Comparison of ENCODE assay signal across 20 mouse cellular contexts in the genomic region with DNA sequence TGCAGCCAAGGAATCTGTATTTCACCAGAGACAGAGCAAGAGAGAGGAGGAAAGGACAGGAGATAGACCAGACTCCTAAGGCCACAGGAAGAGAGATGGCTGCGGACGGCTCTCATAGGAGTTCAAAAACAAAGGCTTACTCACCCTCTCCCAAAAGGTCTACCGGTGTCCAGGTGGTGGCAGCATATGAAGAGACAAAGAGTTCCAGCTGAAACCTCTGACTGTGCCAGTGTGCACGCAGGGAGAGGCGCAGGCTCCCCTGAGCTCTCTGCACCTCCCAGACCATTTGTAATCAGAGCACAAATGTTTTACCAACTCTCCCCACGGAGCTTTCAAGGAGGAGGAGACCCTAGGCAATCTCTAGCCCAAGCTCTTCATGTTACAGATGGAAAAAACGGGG. TPM values are rescaled to one million over a fixed set of nuclear protein-coding genes. Genes with fewer than 3 reads are reported as not detected.
A peak's percentile ranks its signal among the peaks of the same experiment; 100 is the strongest.
DNase-seq lines count a peak whose midpoint lies in the region; ATAC-seq and TF ChIP-seq lines count a peak whose summit lies in the region.
"Had no signal": no experiment of that assay in that cellular context is flagged by ENCODE, and none has a peak within 500 bp of the region (broad histone marks: within the 10 kb centered on the region; RNA-seq: fewer than 3 reads in every experiment).

No protein-coding gene starts in this region.

- H3K4me3 ChIP-seq in olfactory bulb, adult 2 months (ENCODE audit: insufficient read depth, low read depth, low read length), result no peak overlapping the region
- H3K4me3 ChIP-seq in thymus, adult 2 months (ENCODE audit: control insufficient read depth, insufficient read depth, low read length), result no peak overlapping the region
- H3K4me3 ChIP-seq in liver, embryonic 12.5 days, result no peak overlapping the region
- H3K4me3 ChIP-seq: gastrocnemius, adult 2 months; megakaryocyte, embryonic 14.5 days; neural tube, embryonic 12.5 days had no signal

- H3K4me1 ChIP-seq in olfactory bulb, adult 2 months (ENCODE audit: control insufficient read depth, insufficient read depth, low read length), result peaks cover 3% of the 10 kb centered on the region; the same call in 1 of the 2 replicates
- no peaks in the 10 kb centered on the region for H3K4me1 ChIP-seq in thymus, adult 2 months (replicated peaks; ENCODE audit: control insufficient read depth, insufficient read depth, low read length)
- H3K4me1 ChIP-seq in liver, embryonic 12.5 days, result no peaks in the 10 kb centered on the region
- H3K4me1 ChIP-seq: megakaryocyte, embryonic 14.5 days; neural tube, embryonic 12.5 days had no signal

- H3K27me3 ChIP-seq in thymus, adult 2 months (ENCODE audit: control insufficient read depth, insufficient read depth, low read length), result no peaks in the 10 kb centered on the region
- no peaks in the 10 kb centered on the region for H3K27me3 ChIP-seq in liver, embryonic 12.5 days (replicated peaks)
- H3K27me3 ChIP-seq: megakaryocyte, embryonic 14.5 days; neural tube, embryonic 12.5 days had no signal

- H3K4me2 ChIP-seq in liver, embryonic 12.5 days, result no peak overlapping the region
- H3K4me2 ChIP-seq: hindbrain, embryonic 14.5 days; neural tube, embryonic 12.5 days had no signal

- ATAC-seq in liver, embryonic 12.5 days, result no peak
- ATAC-seq: forebrain, embryonic 16.5 days; lung, postnatal 0 days had no signal

- no peak for TF ChIP-seq POLR2A in olfactory bulb, adult 2 months (IDR thresholded peaks at IDR 0.05; ENCODE audit: insufficient read depth, low read depth, low read length)
- no peak for TF ChIP-seq POLR2A in thymus, adult 2 months (IDR thresholded peaks at IDR 0.05; ENCODE audit: control insufficient read depth, extremely low read depth, insufficient read depth, low read length, poor library complexity)

- no peaks in the 10 kb centered on the region for H3K36me3 ChIP-seq in thymus, adult 2 months (ENCODE audit: control insufficient read depth, insufficient read depth, low read length)
- no peaks in the 10 kb centered on the region for H3K36me3 ChIP-seq in liver, embryonic 12.5 days
- H3K36me3 ChIP-seq: G1E had no signal

- 49% methylated on average over 7 of the region's 7 CpGs for WGBS in olfactory bulb, adult 2 months
- 60% methylated on average over 7 of the region's 7 CpGs for WGBS in thymus, adult 2 months
- 45% methylated on average over 7 of the region's 7 CpGs for WGBS in liver, embryonic 12.5 days (ENCODE audit: insufficient replicate concordance)

- 0 out of 2 replicates have a peak overlapping the region, but pooled peaks have one; percentile 6 for H3K27ac ChIP-seq in olfactory bulb, adult 2 months (ENCODE audit: insufficient read depth, low read depth, low read length)
- H3K27ac ChIP-seq in thymus, adult 2 months (ENCODE audit: control insufficient read depth, insufficient read depth, low read length), result no peak overlapping the region
- H3K27ac ChIP-seq in liver, embryonic 12.5 days, result no peak overlapping the region
- H3K27ac ChIP-seq: gastrocnemius, adult 2 months; hindbrain, embryonic 14.5 days; liver, embryonic 14.5 days; neural tube, embryonic 12.5 days had no signal

- peak; percentile 7 for DNase-seq in embryo, embryonic 11 days
- no peak for DNase-seq in embryo, embryonic 9.5 days (ENCODE audit: extremely low spot score)
- peak; percentile 9 to 19 for DNase-seq in kidney, postnatal 4 days
- DNase-seq in kidney, postnatal 10 days, result no peak
- DNase-seq in cerebellum, adult 9-11 months, result peak; percentile 53
- DNase-seq in thymus, adult 2 months, result no peak
- DNase-seq: adrenal gland, postnatal 14 days; B cell, adult 2 months; gastrocnemius, adult 2 months; heart, postnatal 10 days; kidney, adult 18-20 months had no signal

- no peak overlapping the region for H3K9ac ChIP-seq in liver, embryonic 12.5 days
- H3K9ac ChIP-seq: hindbrain, embryonic 14.5 days; liver, embryonic 14.5 days; neural tube, embryonic 12.5 days had no signal

- H3K9me3 ChIP-seq in liver, embryonic 12.5 days (replicated peaks), result no peaks in the 10 kb centered on the region
- H3K9me3 ChIP-seq: G1E; megakaryocyte, embryonic 14.5 days; neural tube, embryonic 12.5 days had no signal

- no peak for TF ChIP-seq CTCF in olfactory bulb, adult 2 months (IDR thresholded peaks at IDR 0.05; ENCODE audit: insufficient read depth, low read depth, low read length)
- no peak for TF ChIP-seq CTCF in thymus, adult 2 months (IDR thresholded peaks at IDR 0.05; ENCODE audit: borderline replicate concordance, control insufficient read depth, extremely low read depth, insufficient read depth, low read length, poor library complexity)

RNA-seq across cellular contexts. Expression of gene Prss35, which starts 55.2 kb away (rescaled TPM):
- not detected in 2 replicates for polyA plus RNA-seq in olfactory bulb, adult 2 months (2012; ENCODE audit: insufficient read depth, insufficient read length, low replicate concordance, missing spikeins)
- polyA plus RNA-seq in thymus, adult 2 months (2012; rRNA removed), result 0.08 and 0.16 TPM in 2 replicates
- polyA plus RNA-seq in liver, embryonic 12.5 days (2016; fragmentation: Nextera tagmentation; extraction: Ambion mirVana), result 0.58 and 1.3 TPM in 2 replicates
- polyA plus RNA-seq: G1E had no signal

Comparison
In these comparisons a context has a peak if more than half of its experiments do, and no peak if none do; other contexts are left out.
1. DNase-seq: peak in embryo, embryonic 11 days (single experiment), kidney, postnatal 4 days (2 of 2) and cerebellum, adult 9-11 months (single experiment); none in embryo, embryonic 9.5 days (single experiment), kidney, postnatal 10 days (single experiment) and thymus, adult 2 months (single experiment).